Mouse (Mus musculus): ENCODE data around the gene Mei1. TPM values are rescaled to one million over a fixed set of nuclear protein-coding genes. Genes with fewer than 3 reads are reported as not detected.

Gene Mei1
- polyA plus RNA-seq, 1 experiment from 2014 or later: not detected

- H3K36me3 ChIP-seq (ENCODE audit: control insufficient read depth, insufficient read depth, low read length): no peaks in the 10 kb centered on the region
- H3K27me3 ChIP-seq (ENCODE audit: control insufficient read depth, insufficient read depth, low read length): no peaks in the 10 kb centered on the region
- no peak for DNase-seq (ENCODE audit: low spot score)
- no peak overlapping the region for H3K4me2 ChIP-seq (ENCODE audit: low read depth, low read length, severe bottlenecking)
- no peak overlapping the region for H3K9ac ChIP-seq (ENCODE audit: low read length)
- H3K27ac ChIP-seq (ENCODE audit: low read depth, low read length): no peak overlapping the region
- no peaks in the 10 kb centered on the region for H3K9me3 ChIP-seq (ENCODE audit: control insufficient read depth, low read length)
- no peak overlapping the region for H3K4me3 ChIP-seq (ENCODE audit: low read depth, low read length)
- peaks cover 10% of the 10 kb centered on the region for H3K4me1 ChIP-seq (replicated peaks; ENCODE audit: control insufficient read depth, insufficient read depth, low read length)
- no peak for ATAC-seq (replicated peaks; ENCODE audit: low FRiP score)
- 93% methylated on average over 12 of the region's 12 CpGs for WGBS
Observed at GRCm38 (mm10) chr15:82161965-82162600, 92.3 kb downstream of the Mei1 start.

GRCm38 (mm10) chr15:82163356-82164060 lies 93.7 kb downstream of the Mei1 start:
- no peaks in the 10 kb centered on the region for H3K36me3 ChIP-seq (ENCODE audit: control insufficient read depth, insufficient read depth, low read length)
- WGBS: 88% methylated on average over 10 of the region's 10 CpGs
- no peaks in the 10 kb centered on the region for H3K27me3 ChIP-seq (ENCODE audit: control insufficient read depth, insufficient read depth, low read length)
- DNase-seq (ENCODE audit: low spot score) (no peak), ATAC-seq (replicated peaks; ENCODE audit: low FRiP score) (no peak)
- H3K4me3 ChIP-seq (ENCODE audit: low read depth, low read length): no peak overlapping the region
- H3K4me2 ChIP-seq (ENCODE audit: low read depth, low read length, severe bottlenecking): no peak overlapping the region
- peaks cover 10% of the 10 kb centered on the region for H3K4me1 ChIP-seq (replicated peaks; ENCODE audit: control insufficient read depth, insufficient read depth, low read length)
- H3K9me3 ChIP-seq (ENCODE audit: control insufficient read depth, low read length): no peaks in the 10 kb centered on the region
- H3K9ac ChIP-seq (ENCODE audit: low read length): no peak overlapping the region
- H3K27ac ChIP-seq (ENCODE audit: low read depth, low read length): no peak overlapping the region

GRCm38 (mm10) chr15:82164061-82164399 lies 94.2 kb downstream of the Mei1 start:
- Histone ChIP-seq H3K27ac (ENCODE audit: low read depth, low read length) (0 out of 2 replicates have a peak overlapping the region, but pooled peaks have one; percentile 20), H3K27me3 (ENCODE audit: control insufficient read depth, insufficient read depth, low read length) (no peaks in the 10 kb centered on the region), H3K9ac (ENCODE audit: low read length) (no peak overlapping the region), H3K4me1 (replicated peaks; ENCODE audit: control insufficient read depth, insufficient read depth, low read length) (peaks cover 10% of the 10 kb centered on the region), H3K4me3 (ENCODE audit: low read depth, low read length) (no peak overlapping the region), H3K4me2 (ENCODE audit: low read depth, low read length, severe bottlenecking) (no peak overlapping the region), H3K36me3 (ENCODE audit: control insufficient read depth, insufficient read depth, low read length) (no peaks in the 10 kb centered on the region), H3K9me3 (ENCODE audit: control insufficient read depth, low read length) (no peaks in the 10 kb centered on the region)
- ATAC-seq (replicated peaks; ENCODE audit: low FRiP score) (no peak), DNase-seq (ENCODE audit: low spot score) (no peak)
- 51% methylated on average over 4 of the region's 4 CpGs for WGBS

GRCm38 (mm10) chr15:82164496-82164895 lies 94.7 kb downstream of the Mei1 start:
- Histone ChIP-seq H3K36me3 (ENCODE audit: control insufficient read depth, insufficient read depth, low read length) (no peaks in the 10 kb centered on the region), H3K9me3 (ENCODE audit: control insufficient read depth, low read length) (no peaks in the 10 kb centered on the region), H3K4me1 (replicated peaks; ENCODE audit: control insufficient read depth, insufficient read depth, low read length) (peaks cover 10% of the 10 kb centered on the region), H3K4me3 (ENCODE audit: low read depth, low read length) (no peak overlapping the region), H3K4me2 (ENCODE audit: low read depth, low read length, severe bottlenecking) (no peak overlapping the region), H3K9ac (ENCODE audit: low read length) (no peak overlapping the region), H3K27ac (ENCODE audit: low read depth, low read length) (no peak overlapping the region), H3K27me3 (ENCODE audit: control insufficient read depth, insufficient read depth, low read length) (no peaks in the 10 kb centered on the region)
- 74% methylated on average over 7 of the region's 7 CpGs for WGBS
- ATAC-seq (replicated peaks; ENCODE audit: low FRiP score): no peak
- no peak for DNase-seq (ENCODE audit: low spot score)

- H3K27me3 ChIP-seq (ENCODE audit: control insufficient read depth, insufficient read depth, low read length): no peaks in the 10 kb centered on the region
- no peaks in the 10 kb centered on the region; the same call in 1 of the 2 replicates for H3K36me3 ChIP-seq (ENCODE audit: control insufficient read depth, insufficient read depth, low read length)
- peaks cover 10% of the 10 kb centered on the region for H3K4me1 ChIP-seq (replicated peaks; ENCODE audit: control insufficient read depth, insufficient read depth, low read length)
- no peaks in the 10 kb centered on the region for H3K9me3 ChIP-seq (ENCODE audit: control insufficient read depth, low read length)
- peak; percentile 86 for DNase-seq (ENCODE audit: low spot score)
- ATAC-seq (replicated peaks; ENCODE audit: low FRiP score): no peak
- no peak overlapping the region for H3K4me2 ChIP-seq (ENCODE audit: low read depth, low read length, severe bottlenecking)
- 59% methylated on average over 8 of the region's 8 CpGs for WGBS
- no peak overlapping the region for H3K9ac ChIP-seq (ENCODE audit: low read length)
- no peak overlapping the region for H3K27ac ChIP-seq (ENCODE audit: low read depth, low read length)
- no peak overlapping the region for H3K4me3 ChIP-seq (ENCODE audit: low read depth, low read length)
Observed at GRCm38 (mm10) chr15:82165332-82166239, 95.8 kb downstream of the Mei1 start.

- 61% methylated on average over 22 of the region's 22 CpGs for WGBS
- DNase-seq (ENCODE audit: low spot score) (no peak), ATAC-seq (replicated peaks; ENCODE audit: low FRiP score) (no peak)
- Histone ChIP-seq H3K4me2 (ENCODE audit: low read depth, low read length, severe bottlenecking) (no peak overlapping the region), H3K27me3 (ENCODE audit: control insufficient read depth, insufficient read depth, low read length) (no peaks in the 10 kb centered on the region), H3K9me3 (ENCODE audit: control insufficient read depth, low read length) (no peaks in the 10 kb centered on the region), H3K4me1 (replicated peaks; ENCODE audit: control insufficient read depth, insufficient read depth, low read length) (peaks cover 10% of the 10 kb centered on the region), H3K9ac (ENCODE audit: low read length) (peak overlapping the region; percentile 21; the same call in 1 of the 2 replicates), H3K36me3 (ENCODE audit: control insufficient read depth, insufficient read depth, low read length) (no peaks in the 10 kb centered on the region; the same call in 1 of the 2 replicates), H3K27ac (ENCODE audit: low read depth, low read length) (no peak overlapping the region; the same call in 1 of the 2 replicates), H3K4me3 (ENCODE audit: low read depth, low read length) (no peak overlapping the region)
Observed at GRCm38 (mm10) chr15:82166240-82167100, 96.7 kb downstream of the Mei1 start.

- no peak overlapping the region for H3K4me3 ChIP-seq (ENCODE audit: low read depth, low read length)
- H3K36me3 ChIP-seq (ENCODE audit: control insufficient read depth, insufficient read depth, low read length): no peaks in the 10 kb centered on the region; the same call in 1 of the 2 replicates
- DNase-seq (ENCODE audit: low spot score) (no peak), ATAC-seq (replicated peaks; ENCODE audit: low FRiP score) (no peak)
- no peak overlapping the region for H3K9ac ChIP-seq (ENCODE audit: low read length)
- peaks cover 10% of the 10 kb centered on the region for H3K4me1 ChIP-seq (replicated peaks; ENCODE audit: control insufficient read depth, insufficient read depth, low read length)
- H3K27me3 ChIP-seq (ENCODE audit: control insufficient read depth, insufficient read depth, low read length): no peaks in the 10 kb centered on the region
- no peaks in the 10 kb centered on the region for H3K9me3 ChIP-seq (ENCODE audit: control insufficient read depth, low read length)
- H3K27ac ChIP-seq (ENCODE audit: low read depth, low read length): no peak overlapping the region
- H3K4me2 ChIP-seq (ENCODE audit: low read depth, low read length, severe bottlenecking): no peak overlapping the region
- 72% methylated on average over 23 of the region's 23 CpGs for WGBS
Observed at GRCm38 (mm10) chr15:82167201-82168168, 97.7 kb downstream of the Mei1 start.
